Mouse (Mus musculus): ENCODE data around the gene Dph2.

Dph2 gene

GRCm38 (mm10) chr4:117872471-117872886 is 19.4 kb downstream of the Dph2 start, which contains the start of gene Ccdc24:
Gene Ccdc24, minus strand, starts transcription at chr4:117872557.
- DNase-seq (ENCODE audit: low spot score in 2 of 2) = no peak

DNA sequence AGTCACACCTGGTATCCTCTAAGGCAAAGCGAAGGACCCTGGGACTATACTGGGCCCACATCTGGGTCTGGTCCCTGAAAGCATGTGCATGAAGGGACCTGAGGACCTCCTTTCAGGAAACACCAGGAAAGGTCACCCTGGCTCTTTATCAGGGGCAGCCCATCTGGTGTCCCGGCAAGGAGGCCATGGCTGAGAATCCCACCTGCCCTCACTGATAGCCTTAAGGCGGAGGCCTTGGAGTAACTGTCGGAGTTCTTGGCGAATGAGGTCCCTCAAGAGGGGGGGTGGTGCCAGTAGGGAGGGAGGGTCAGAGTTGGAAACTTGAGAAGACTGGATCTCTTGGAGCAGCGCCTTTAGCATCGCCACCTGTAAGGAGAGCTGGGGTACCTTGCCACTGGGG is 20.0 kb downstream of the Dph2 start:
- no peak for DNase-seq (ENCODE audit: low spot score in 2 of 2)

DNA sequence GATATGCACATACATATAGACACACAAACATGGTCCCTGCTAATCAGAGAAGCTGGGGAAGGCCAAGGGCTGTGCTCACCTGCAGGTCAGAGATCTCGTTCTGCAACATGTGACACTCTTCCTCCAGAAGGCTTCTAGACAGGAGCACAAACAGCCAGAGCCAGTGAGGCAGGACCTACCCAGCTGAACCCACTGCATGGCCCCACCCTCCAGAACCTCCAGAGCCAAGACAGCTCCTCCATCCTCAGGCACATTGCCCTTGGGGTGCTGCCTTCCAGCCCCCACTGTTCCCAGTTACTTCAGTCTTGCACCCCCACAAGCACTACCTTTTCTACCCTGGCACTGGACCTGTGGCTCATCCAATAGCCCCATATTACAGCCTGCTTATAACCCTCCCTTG is 21.4 kb downstream of the Dph2 start:
- DNase-seq (ENCODE audit: low spot score in 2 of 2) = no peak

DNA sequence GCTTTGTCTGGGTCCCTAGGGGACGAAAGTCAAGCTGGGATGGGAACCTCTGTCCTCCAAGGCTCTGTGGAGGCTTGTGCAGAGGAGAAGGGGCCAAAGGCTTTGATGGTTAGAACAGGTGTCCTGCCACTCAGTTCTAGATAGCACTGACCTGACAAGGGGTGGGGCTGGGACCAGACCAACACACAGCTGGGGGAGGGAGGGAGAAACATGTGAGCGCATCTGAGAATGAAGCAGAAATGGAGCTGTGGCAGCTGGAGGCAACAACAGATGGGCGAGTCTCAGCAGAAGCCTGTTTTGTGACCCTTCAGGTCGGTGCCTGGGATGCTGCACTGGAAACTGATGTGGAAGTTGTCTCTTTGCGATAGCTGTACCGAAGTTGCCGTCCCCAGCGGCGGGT is 22.5 kb downstream of the Dph2 start:
- no peak for DNase-seq (ENCODE audit: low spot score in 2 of 2)

DNA sequence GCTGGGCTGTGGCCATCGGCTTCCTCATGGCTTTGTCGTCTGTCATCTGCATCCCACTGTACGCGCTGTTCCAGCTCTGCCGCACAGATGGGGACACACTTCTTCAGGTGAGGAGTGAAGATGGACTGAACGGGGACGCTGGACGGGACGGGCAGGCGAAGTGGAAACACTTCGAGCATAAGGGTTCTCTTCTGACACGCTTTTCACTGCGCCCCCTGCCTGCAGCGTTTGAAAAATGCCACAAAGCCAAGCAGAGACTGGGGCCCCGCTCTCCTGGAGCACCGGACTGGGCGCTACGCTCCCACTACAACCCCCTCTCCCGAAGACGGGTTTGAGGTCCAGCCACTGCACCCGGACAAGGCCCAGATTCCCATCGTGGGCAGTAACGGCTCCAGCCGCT is 24.0 kb downstream of the Dph2 start:
- DNase-seq (ENCODE audit: low spot score in 2 of 2) = no peak

DNA sequence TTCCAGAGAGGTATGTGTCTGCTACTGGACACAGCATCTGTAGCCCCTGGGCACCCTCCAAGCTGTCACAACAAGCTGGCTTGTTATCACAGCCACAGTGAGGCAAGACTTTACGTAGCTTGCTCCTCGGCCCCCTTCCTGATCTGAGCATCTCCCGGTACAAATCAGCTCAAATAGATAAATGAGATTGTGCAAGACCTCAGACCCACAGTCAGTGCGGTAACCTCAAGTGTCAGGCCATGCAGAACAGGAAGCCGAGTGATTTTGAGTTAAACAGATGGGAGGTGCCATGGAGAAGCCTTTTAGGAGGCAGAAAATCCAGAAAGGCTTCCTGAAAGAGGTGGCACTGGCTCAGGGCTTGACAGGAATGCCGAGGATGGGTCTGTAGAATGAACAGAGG is 24.8 kb downstream of the Dph2 start:
- DNase-seq (ENCODE audit: low spot score in 2 of 2) = no peak

- no peak for DNase-seq (ENCODE audit: low spot score in 2 of 2)
Observed at GRCm38 (mm10) chr4:117866083-117866482, 25.7 kb downstream of the Dph2 start.

DNA sequence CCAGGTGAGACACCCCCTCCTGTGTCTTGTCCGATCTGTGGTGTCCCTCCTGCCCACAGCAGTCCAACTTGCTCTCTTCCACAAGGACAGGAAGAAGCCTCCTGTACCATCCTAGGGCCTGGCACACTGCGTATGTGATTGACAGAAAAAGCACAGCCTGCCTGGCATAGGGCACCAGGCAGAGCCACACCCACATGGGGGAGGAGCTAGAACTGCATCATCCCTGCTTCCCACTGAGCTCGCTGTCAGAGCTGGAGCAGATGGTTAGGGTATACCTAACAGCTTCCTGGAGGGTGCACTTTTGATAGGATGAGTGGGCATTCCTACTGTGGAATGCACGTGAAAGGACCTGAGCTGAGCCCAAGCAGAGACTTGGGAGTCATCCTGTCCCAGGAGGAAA is 29.0 kb downstream of the Dph2 start:
- peak; percentile 50 to 55 for DNase-seq (ENCODE audit: low spot score in 2 of 2)

DNA sequence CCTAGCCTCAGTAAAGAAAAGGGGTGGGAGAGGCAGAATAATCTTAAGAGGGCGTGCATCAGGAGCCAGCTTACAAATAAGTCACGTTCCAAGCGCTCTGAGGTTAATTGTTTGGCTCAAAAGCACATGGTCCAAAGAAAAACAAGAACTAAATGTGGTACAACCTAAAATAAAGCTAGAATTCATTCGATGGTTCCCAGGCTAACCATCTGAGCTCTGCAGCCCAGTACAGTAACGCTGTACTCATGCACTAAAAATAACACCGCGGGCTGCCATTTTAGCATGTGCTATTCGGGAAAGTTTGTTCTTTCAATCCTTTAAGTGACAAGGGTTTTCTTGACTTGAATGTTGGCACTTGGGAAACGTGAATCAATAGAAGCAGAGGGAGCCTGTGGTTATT is 31.3 kb downstream of the Dph2 start:
- DNase-seq (ENCODE audit: low spot score in 2 of 2) = no peak

DNA sequence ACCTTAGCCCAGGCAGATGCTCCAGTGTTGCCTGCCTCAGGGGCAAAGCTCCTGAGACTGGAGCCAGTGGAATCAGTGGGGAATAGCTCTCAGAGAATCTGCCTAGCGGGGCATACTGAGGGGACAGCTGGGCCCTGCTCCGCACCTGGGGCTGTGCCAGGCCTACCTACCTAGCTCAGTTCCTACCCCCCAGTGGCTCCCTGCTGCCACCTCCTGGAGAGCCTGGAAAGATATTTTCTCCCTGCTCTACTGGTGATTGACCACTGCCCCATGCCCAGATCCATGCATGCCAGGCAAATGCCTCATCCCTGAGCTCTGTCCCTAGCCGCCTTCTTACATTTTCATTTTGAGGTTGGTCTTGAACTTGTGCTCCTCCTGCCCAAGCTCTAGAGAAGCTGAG is 33.0 kb downstream of the Dph2 start:
- no peak for DNase-seq (ENCODE audit: low spot score in 2 of 2)

DNA sequence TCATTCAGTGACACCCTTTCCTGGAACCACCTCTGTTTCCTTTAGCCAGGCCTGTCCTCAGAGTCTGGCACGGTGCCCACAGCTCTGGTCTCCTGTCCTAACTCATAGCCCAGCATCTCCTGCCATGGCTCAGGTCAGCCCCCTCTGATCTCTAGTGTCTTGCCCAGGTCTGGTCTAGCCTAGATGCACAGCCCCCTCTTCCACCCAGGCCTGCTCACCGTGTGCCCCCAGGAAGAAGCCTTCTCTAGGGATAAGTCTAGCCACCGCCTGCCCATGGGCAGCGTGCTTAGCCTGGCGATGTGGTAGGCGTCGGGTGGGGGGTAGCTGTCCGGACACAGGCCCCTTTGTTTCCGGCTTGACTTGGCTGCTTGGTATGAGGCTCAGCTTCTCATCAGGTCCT is 36.7 kb downstream of the Dph2 start:
- DNase-seq (ENCODE audit: low spot score in 2 of 2) = no peak

DNA sequence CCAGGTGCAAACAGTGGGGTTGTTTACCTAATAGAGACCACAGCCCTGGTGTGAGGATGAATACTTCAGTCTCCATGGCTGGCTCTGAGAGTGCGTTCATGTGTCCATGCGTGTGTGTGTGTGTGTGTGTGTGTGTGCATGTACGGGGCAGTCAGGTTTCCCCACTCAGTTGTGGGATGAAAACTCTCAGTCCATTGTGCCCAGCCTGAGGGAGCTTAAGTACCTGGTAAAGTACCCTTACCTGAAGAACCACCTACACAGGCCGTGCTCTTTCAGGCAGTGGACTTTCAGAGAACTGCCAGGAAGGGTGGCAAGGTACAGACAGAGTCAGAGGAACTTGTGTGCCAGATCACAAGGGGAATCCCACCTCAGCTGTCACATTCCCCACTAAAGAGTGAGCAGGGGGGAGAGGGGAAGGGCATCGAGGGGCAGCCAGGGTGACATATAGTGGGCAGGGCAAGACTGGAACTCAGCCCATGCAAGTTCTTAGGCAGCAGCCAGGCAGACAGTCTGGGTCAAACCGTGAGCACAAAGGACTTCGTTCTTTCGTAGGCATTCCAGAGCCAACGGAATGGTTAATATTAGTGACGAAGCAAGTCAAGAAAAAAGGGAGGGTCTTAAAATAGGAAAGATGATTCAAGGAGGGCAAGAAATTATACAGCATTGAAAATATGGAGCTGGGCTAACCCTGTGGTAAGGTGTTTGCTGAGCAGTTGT is 39.5 kb downstream of the Dph2 start:
- DNase-seq (ENCODE audit: low spot score in 2 of 2) = no peak

GRCm38 (mm10) chr4:117850871-117851270 is 41.0 kb downstream of the Dph2 start:
- DNase-seq (ENCODE audit: low spot score in 2 of 2) = no peak

DNA sequence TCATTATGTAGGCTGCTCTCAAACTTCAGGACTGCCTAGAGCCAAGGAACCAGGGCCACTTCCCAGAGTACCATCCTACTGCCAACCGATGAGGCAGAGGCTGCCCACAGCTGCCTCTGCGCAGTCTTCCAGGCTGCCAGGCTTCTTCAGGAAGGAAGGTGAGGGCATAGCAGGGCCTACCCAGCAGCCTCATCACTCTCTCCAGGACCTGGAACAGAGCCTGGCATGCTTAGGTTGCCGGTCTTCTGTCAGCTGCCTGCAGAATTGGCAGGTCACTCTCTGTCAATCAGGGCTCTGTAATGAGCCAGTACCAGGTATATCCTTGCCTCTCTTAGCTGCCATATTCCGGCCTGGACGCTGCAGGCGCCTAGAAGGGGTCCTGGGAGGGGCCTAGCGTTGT is 41.7 kb downstream of the Dph2 start:
- DNase-seq (ENCODE audit: low spot score in 2 of 2) = no peak

GRCm38 (mm10) chr4:117849506-117849905 is 42.3 kb downstream of the Dph2 start:
- no peak for DNase-seq (ENCODE audit: low spot score in 2 of 2)

DNA sequence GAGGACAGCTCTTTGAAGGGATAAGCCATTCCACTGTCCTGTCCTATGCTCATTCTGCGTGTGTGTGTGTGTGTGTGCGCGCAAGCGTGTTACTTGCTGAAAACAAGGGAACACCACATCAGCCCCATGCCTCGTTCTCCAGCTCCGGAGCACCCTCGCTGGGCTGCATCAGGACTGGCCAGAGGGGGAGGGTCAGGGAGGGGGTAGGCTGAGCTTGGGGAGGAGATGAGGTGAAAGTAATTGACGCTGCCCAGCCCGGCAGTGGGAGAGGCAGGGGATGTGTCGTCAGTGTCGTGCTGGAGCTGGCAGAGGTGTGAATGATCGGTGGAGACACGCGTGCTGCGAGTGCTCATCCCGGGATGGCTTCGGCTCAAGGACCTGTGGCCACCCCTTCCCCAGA is 42.8 kb downstream of the Dph2 start:
- DNase-seq (ENCODE audit: low spot score in 2 of 2) = no peak

DNA sequence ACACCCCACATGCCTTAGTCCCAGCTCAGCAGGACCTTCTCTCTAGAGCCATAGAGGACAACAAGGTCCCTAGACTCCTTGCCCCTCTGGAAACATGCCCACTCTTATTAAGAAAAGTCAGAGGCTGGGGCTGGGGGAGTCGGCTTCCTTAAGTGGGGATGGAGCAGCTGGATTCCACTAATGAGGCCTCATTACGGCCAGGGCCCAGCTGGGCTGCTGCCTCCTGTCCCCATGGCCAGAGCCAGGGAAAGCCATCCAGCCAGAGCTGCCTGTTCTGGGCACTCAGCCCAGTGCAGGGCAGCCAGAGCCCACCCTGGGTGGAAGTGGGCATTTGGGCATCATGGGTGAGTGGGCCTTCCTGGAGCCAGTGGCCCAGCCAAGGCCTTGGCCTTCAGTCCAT is 44.8 kb downstream of the Dph2 start:
- peak in 1 of 2 experiments; percentile 46 for DNase-seq (ENCODE audit: low spot score in 2 of 2)

DNA sequence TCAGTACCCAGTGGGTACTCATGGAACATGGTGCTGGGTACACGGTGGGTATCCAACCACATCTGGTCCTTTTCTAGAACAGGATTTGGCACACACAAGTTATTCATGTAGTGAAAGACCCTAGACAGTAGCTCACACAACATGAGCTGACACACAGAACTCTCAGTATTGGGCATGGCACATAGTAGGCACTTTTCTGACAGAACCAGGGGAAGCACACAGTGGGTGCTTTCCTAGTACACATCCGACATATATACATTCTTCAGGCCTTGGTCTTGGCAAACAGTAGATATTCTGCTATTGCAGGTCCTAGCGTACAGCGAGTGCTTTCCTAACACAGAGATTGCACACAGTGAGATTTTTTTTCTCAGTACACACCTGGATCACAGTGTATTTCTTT is 45.6 kb downstream of the Dph2 start:
- no peak for DNase-seq (ENCODE audit: low spot score in 2 of 2)

DNA sequence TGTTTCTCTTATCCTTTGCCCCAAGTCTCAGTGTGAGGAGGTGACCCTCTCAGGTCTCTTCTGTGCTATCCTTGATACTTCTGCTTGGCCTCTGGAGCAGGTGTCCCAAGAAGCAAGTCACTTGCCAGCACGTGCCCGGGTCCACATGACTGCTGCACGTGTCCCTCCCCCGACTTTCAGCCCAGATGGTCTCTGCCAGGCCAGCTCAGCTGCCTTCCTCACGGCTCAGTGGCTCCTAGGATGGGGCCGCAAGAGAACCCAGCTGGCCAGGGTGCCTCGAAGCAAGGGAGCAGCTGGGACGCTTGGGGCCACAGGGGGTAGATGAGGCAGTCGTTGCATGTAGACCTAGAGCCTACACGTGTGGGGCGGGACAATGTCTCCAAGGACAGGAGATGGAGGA is 46.5 kb downstream of the Dph2 start:
- DNase-seq (ENCODE audit: low spot score in 2 of 2) = no peak

DNA sequence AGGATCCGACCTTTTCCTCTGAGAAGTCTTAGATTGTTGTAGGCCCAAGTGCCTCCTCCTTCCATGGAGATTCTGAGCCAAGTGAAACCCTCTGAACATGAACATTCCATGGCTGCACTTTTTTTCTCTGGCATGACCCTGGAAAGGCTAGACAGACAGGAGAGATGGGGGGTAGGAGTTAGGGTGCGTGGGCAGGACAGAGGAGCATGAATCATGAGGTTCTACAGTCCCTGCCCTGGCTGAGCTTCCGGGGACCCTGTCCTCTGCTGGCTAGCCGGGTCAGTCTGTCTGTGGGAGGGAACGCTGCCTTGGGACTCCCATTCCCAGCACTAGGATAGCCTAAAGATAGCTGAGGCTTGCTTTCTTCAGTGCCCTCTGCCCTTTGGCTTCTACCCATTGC is 47.4 kb downstream of the Dph2 start:
- no peak for DNase-seq (ENCODE audit: low spot score in 2 of 2)

DNA sequence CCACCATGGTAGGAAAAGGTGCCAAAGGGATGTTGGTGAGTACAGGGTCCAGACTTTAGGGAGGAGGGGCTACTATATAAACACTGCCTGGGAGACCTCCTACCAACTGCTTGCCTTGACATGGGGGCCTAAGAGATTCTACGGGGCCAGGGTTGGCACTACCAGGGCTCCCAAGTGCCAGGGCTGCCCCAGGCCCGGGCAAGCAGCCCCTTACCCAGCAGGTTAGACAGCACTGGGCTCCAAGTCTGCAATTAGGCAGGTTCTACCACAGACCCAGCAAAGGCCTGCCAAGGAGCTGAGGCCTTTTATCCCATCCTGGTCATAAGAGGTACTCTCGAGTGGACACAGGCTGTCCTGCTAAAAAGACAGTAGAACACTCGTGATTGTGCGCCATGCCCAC is 48.7 kb downstream of the Dph2 start:
- DNase-seq (ENCODE audit: low spot score in 2 of 2) = no peak

DNA sequence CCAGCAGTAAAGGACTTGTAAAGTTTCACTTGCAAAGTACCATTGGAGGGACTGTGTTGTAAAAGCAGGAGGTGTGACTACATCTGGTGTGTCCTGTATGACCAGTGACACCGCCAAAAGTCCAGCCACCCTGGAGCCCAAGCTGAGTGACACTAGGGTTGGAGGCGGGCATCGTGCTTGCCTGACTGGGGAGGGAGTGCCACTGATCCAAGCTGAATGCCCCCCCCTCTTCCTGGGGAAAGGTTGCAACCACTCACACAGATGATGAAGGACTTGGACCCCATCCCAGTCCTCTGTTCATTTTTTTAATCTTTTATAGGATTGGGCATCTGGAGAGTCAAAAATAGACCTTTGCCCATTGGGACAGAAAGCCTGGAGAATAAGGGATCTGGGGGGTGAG is 50.3 kb downstream of the Dph2 start:
- DNase-seq (ENCODE audit: low spot score in 2 of 2) = no peak

DNA sequence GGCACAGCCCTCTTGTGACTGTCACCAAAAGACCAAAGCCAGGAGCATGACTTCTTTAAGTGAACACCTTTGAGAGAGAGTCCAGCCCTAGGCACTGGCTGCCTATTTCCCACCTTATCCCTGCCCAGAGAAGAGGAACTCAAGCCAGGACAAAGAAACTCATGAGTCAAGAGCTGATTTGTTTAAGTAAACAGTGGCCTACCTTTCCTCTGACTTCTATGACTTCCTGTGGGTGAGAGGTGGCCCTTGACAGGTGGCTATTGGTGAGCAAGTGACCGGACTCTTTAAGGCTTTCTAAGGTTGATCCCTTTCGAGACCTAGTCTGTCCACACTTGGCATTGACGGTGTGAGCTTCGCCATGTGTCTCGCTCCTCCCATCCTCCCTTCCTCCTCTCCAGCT is 51.0 kb downstream of the Dph2 start:
- DNase-seq (ENCODE audit: low spot score in 2 of 2) = no peak

GRCm38 (mm10) chr4:117839366-117839765 is 52.5 kb downstream of the Dph2 start:
- no peak for DNase-seq (ENCODE audit: low spot score in 2 of 2)
